Mouse (Mus musculus): ENCODE measurements around the gene Cpsf6. TPM values are rescaled to one million over a fixed set of nuclear protein-coding genes. Genes with fewer than 3 reads are reported as not detected.
A peak's percentile ranks its signal among the peaks of the same experiment; 100 is the strongest.

Gene Cpsf6
- polyA plus RNA-seq, 1 experiment from 2014 or later, result 135 TPM

- Histone ChIP-seq H3K27me3 (replicated peaks; ENCODE audit: control insufficient read depth, insufficient read depth, low read length) (no peaks in the 10 kb centered on the region), H3K36me3 (ENCODE audit: control insufficient read depth, insufficient read depth, low read length) (no peaks in the 10 kb centered on the region), H3K9ac (ENCODE audit: low read depth, low read length) (no peak overlapping the region), H3K4me2 (no peak overlapping the region), H3K27ac (ENCODE audit: low read depth, low read length) (no peak overlapping the region), H3K4me3 (ENCODE audit: low read depth, low read length) (no peak overlapping the region), H3K9me3 (ENCODE audit: control insufficient read depth, low read length) (no peaks in the 10 kb centered on the region), H3K4me1 (replicated peaks; ENCODE audit: control insufficient read depth, insufficient read depth, low read length) (peaks cover 16% of the 10 kb centered on the region)
- ATAC-seq (replicated peaks; ENCODE audit: low FRiP score) (no peak), DNase-seq (ENCODE audit: low spot score) (no peak)
- 89% methylated on average over 9 of the region's 9 CpGs for WGBS
These were observed 36.3 kb upstream of the Cpsf6 start for GRCm38 (mm10) chr10:117416095-117416494.

- no peak overlapping the region for H3K4me2 ChIP-seq
- H3K9me3 ChIP-seq (ENCODE audit: control insufficient read depth, low read length), result no peaks in the 10 kb centered on the region
- ATAC-seq (replicated peaks; ENCODE audit: low FRiP score), result no peak
- no peaks in the 10 kb centered on the region for H3K36me3 ChIP-seq (ENCODE audit: control insufficient read depth, insufficient read depth, low read length)
- peaks cover 16% of the 10 kb centered on the region for H3K4me1 ChIP-seq (replicated peaks; ENCODE audit: control insufficient read depth, insufficient read depth, low read length)
- no peak overlapping the region for H3K4me3 ChIP-seq (ENCODE audit: low read depth, low read length)
- H3K27me3 ChIP-seq (replicated peaks; ENCODE audit: control insufficient read depth, insufficient read depth, low read length), result no peaks in the 10 kb centered on the region
- H3K9ac ChIP-seq (ENCODE audit: low read depth, low read length), result no peak overlapping the region
- no peak for DNase-seq (ENCODE audit: low spot score)
- WGBS, result 90% methylated on average over 6 of the region's 6 CpGs
- H3K27ac ChIP-seq (ENCODE audit: low read depth, low read length), result no peak overlapping the region
These were observed 35.7 kb upstream of the Cpsf6 start for GRCm38 (mm10) chr10:117415364-117416057.

DNA sequence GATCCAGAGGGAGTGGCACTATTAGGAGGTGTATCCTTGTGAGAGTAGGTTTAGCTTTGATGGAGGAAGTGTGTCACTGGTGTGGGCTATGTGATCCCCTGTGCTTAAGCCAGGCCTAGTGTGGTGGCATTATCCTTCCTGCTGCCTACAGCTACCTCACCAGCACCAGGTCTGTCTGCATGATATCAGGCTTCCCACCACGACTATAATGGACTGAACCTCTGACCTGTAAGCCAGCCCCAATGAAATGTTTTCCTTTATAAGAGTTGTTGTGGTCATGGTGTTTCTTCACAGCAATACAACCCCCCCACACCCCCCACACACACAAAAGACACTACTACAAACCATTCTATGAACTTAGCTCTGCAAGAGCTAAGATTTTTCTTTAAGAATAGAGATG, 34.9 kb upstream of the Cpsf6 start:
- Histone ChIP-seq H3K4me2 (no peak overlapping the region), H3K4me1 (replicated peaks; ENCODE audit: control insufficient read depth, insufficient read depth, low read length) (peaks cover 18% of the 10 kb centered on the region), H3K27me3 (replicated peaks; ENCODE audit: control insufficient read depth, insufficient read depth, low read length) (no peaks in the 10 kb centered on the region), H3K9ac (ENCODE audit: low read depth, low read length) (no peak overlapping the region), H3K9me3 (ENCODE audit: control insufficient read depth, low read length) (no peaks in the 10 kb centered on the region), H3K27ac (ENCODE audit: low read depth, low read length) (no peak overlapping the region), H3K4me3 (ENCODE audit: low read depth, low read length) (no peak overlapping the region), H3K36me3 (ENCODE audit: control insufficient read depth, insufficient read depth, low read length) (no peaks in the 10 kb centered on the region)
- ATAC-seq (replicated peaks; ENCODE audit: low FRiP score) (no peak), DNase-seq (ENCODE audit: low spot score) (no peak)
- WGBS, result 59% methylated on average over 1 of the region's 1 CpGs

DNA sequence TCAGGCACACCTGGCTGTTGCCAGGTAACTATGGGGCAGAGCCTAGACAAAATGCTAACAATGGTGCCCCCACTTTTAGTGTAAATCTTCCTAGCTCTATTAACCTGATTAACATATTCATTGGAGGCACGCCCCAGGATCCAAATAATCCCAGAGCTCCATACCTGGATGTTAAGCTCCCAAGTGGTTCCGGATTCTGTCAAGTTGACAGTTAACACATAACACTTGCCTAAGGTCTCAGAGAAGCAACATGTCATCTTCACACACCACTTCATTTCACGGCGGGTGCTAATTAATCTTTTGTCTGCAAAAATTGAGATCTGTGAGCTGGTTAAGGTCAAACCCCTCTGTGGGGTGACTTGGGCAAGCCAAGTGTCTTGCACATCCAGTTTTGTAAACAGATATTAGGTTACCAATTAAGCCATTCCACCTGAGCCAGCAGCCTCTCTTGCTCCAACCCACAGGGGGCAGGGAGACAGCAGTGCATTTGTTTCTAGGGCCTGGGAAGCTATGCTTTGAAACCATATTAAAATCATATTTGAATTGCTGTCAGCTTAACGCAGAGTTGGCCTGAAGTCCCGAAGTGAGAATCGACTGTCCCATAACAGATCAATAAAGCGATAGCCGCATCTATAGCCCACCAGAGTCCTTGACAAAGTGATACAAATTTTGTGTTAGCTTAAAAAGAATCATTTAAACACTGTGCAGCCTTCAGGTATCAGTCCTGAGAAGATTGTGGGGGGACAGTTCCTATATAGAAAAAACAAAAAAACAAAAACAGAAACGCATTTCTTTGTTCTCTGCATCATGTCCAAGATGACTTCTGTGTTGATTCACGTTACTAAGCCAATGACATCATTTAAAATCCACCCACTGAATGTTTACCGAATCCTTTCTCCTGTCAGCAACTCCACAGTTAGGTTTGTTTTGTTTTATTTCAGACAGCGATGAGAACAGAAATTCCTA, 34.0 kb upstream of the Cpsf6 start:
- no peak overlapping the region for H3K9ac ChIP-seq (ENCODE audit: low read depth, low read length)
- DNase-seq (ENCODE audit: low spot score), result no peak
- H3K4me2 ChIP-seq, result no peak overlapping the region
- H3K27ac ChIP-seq (ENCODE audit: low read depth, low read length), result no peak overlapping the region
- H3K4me1 ChIP-seq (replicated peaks; ENCODE audit: control insufficient read depth, insufficient read depth, low read length), result peaks cover 22% of the 10 kb centered on the region
- ATAC-seq (replicated peaks; ENCODE audit: low FRiP score), result no peak
- no peaks in the 10 kb centered on the region for H3K27me3 ChIP-seq (replicated peaks; ENCODE audit: control insufficient read depth, insufficient read depth, low read length)
- no peaks in the 10 kb centered on the region for H3K9me3 ChIP-seq (ENCODE audit: control insufficient read depth, low read length)
- H3K4me3 ChIP-seq (ENCODE audit: low read depth, low read length), result no peak overlapping the region
- H3K36me3 ChIP-seq (ENCODE audit: control insufficient read depth, insufficient read depth, low read length), result no peaks in the 10 kb centered on the region
- 76% methylated on average over 13 of the region's 13 CpGs for WGBS

GRCm38 (mm10) chr10:117412474-117413057, 32.8 kb upstream of the Cpsf6 start:
- no peak overlapping the region for H3K27ac ChIP-seq (ENCODE audit: low read depth, low read length)

DNA sequence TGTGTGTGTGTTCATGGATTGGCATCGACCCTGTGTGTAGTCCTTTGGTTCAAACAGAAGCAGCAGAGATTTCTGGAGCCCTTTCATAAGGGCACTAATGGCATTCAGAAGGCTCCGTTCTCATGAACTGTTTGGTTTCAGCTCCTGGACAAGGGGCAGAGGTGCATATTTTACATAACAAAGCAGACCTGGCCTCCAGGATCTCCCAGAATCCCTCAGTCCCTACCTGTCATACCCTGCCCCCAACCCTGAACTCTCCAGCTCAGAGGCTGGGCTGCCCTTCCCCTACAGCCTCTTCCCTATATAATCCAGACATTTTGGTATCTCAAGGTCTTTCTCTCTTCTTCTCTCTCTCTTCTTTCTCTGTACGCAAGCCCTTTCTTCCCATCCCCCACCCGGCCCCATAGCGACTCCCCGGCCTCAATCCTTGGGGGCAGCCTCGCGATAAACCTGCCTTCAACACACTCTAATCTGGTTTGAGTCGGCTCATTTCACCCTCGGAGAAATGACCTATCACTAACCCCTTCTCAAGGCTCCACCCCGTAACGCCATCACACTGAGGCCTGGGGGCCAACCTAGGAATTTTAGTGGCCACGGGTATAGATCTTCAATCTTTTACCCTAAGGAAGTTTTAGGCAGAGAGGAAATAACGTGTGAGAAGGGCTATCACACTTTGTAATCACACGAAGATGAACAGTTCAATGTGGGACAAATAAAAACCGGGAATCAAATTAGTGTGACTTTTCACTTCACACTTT, 32.1 kb upstream of the Cpsf6 start:
- H3K4me3 ChIP-seq (ENCODE audit: low read depth, low read length), result no peak overlapping the region
- H3K27me3 ChIP-seq (replicated peaks; ENCODE audit: control insufficient read depth, insufficient read depth, low read length), result no peaks in the 10 kb centered on the region
- peaks cover 15% of the 10 kb centered on the region for H3K4me1 ChIP-seq (replicated peaks; ENCODE audit: control insufficient read depth, insufficient read depth, low read length)
- DNase-seq (ENCODE audit: low spot score), result no peak
- peak; percentile 60 for ATAC-seq (replicated peaks; ENCODE audit: low FRiP score)
- no peaks in the 10 kb centered on the region for H3K36me3 ChIP-seq (ENCODE audit: control insufficient read depth, insufficient read depth, low read length)
- H3K27ac ChIP-seq (ENCODE audit: low read depth, low read length), result no peak overlapping the region
- WGBS, result 19% methylated on average over 16 of the region's 16 CpGs
- H3K9me3 ChIP-seq (ENCODE audit: control insufficient read depth, low read length), result no peaks in the 10 kb centered on the region
- peak overlapping the region; percentile 46 for H3K4me2 ChIP-seq
- H3K9ac ChIP-seq (ENCODE audit: low read depth, low read length), result no peak overlapping the region

More at GRCm38 (mm10) chr10:117412474-117413057, 32.8 kb upstream of the Cpsf6 start:
- no peak overlapping the region for H3K4me3 ChIP-seq (ENCODE audit: low read depth, low read length)
- H3K9ac ChIP-seq (ENCODE audit: low read depth, low read length), result no peak overlapping the region
- ATAC-seq (replicated peaks; ENCODE audit: low FRiP score) (no peak), DNase-seq (ENCODE audit: low spot score) (no peak)
- H3K4me1 ChIP-seq (replicated peaks; ENCODE audit: control insufficient read depth, insufficient read depth, low read length), result peaks cover 19% of the 10 kb centered on the region
- H3K9me3 ChIP-seq (ENCODE audit: control insufficient read depth, low read length), result no peaks in the 10 kb centered on the region
- WGBS, result 65% methylated on average over 7 of the region's 7 CpGs
- no peaks in the 10 kb centered on the region for H3K27me3 ChIP-seq (replicated peaks; ENCODE audit: control insufficient read depth, insufficient read depth, low read length)
- no peak overlapping the region for H3K4me2 ChIP-seq
- no peaks in the 10 kb centered on the region for H3K36me3 ChIP-seq (ENCODE audit: control insufficient read depth, insufficient read depth, low read length)

DNA sequence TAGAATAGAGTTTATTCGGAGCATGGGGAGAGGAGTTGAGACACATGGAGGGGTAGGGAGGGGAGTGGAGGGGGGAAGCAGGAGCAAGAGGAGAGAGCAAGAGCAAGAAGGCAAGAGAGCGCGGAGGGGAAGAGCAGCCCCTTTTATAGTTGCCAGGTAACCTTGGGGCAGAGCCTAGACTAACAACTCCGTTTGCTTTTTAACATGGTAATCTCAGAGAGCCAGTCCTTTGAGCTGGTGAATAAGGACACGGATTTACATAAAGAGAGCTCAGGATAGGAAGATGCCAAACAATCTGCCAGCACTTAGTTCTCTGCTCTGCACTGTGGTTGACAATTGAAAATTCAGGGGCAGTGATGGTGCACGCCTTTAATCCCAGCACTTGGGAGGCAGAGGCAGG, 31.3 kb upstream of the Cpsf6 start:
- Histone ChIP-seq H3K4me3 (ENCODE audit: low read depth, low read length) (no peak overlapping the region), H3K9me3 (ENCODE audit: control insufficient read depth, low read length) (no peaks in the 10 kb centered on the region), H3K36me3 (ENCODE audit: control insufficient read depth, insufficient read depth, low read length) (no peaks in the 10 kb centered on the region), H3K27ac (ENCODE audit: low read depth, low read length) (no peak overlapping the region), H3K4me2 (no peak overlapping the region), H3K27me3 (replicated peaks; ENCODE audit: control insufficient read depth, insufficient read depth, low read length) (no peaks in the 10 kb centered on the region), H3K9ac (ENCODE audit: low read depth, low read length) (no peak overlapping the region), H3K4me1 (replicated peaks; ENCODE audit: control insufficient read depth, insufficient read depth, low read length) (peaks cover 15% of the 10 kb centered on the region)
- ATAC-seq (replicated peaks; ENCODE audit: low FRiP score), result no peak
- WGBS, result 66% methylated on average over 6 of the region's 6 CpGs
- no peak for DNase-seq (ENCODE audit: low spot score)

GRCm38 (mm10) chr10:117410481-117411048, 30.8 kb upstream of the Cpsf6 start:
- H3K4me1 ChIP-seq (replicated peaks; ENCODE audit: control insufficient read depth, insufficient read depth, low read length), result peaks cover 15% of the 10 kb centered on the region
- WGBS, result 77% methylated on average over 6 of the region's 6 CpGs
- no peaks in the 10 kb centered on the region for H3K27me3 ChIP-seq (replicated peaks; ENCODE audit: control insufficient read depth, insufficient read depth, low read length)
- no peak overlapping the region for H3K4me3 ChIP-seq (ENCODE audit: low read depth, low read length)
- DNase-seq (ENCODE audit: low spot score), result no peak
- H3K27ac ChIP-seq (ENCODE audit: low read depth, low read length), result no peak overlapping the region
- no peaks in the 10 kb centered on the region for H3K36me3 ChIP-seq (ENCODE audit: control insufficient read depth, insufficient read depth, low read length)
- no peak overlapping the region for H3K4me2 ChIP-seq
- no peak overlapping the region for H3K9ac ChIP-seq (ENCODE audit: low read depth, low read length)
- ATAC-seq (replicated peaks; ENCODE audit: low FRiP score), result no peak
- H3K9me3 ChIP-seq (ENCODE audit: control insufficient read depth, low read length), result no peaks in the 10 kb centered on the region

Data from liver, embryonic 11.5 days (tissue).